Mouse (Mus musculus): ENCODE data around the gene Irgc1.

DNA sequence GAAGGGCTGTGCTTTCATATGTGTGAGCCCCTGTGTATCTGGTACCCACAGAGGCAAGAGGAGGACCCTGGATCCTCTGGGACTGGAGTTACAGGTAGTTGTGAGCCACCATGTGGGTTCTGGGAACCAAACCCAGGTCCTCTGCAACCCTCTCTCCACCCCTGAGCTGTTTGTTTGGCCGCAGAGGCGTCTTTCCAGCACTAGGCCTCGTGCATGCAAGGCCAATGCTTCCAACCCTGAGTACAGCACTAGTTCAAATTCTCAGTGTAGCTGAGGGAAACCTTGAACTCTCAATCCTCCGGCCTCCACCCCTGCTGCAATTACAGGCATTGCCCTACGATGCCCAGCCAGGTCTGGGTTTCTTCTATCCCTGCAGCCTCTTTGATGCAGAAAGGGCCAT, 23.4 kb downstream of the Irgc1 start:
- TF ChIP-seq CTCF (IDR thresholded peaks at IDR 0.05; ENCODE audit: borderline replicate concordance, extremely low read depth, insufficient read depth, insufficient read length) (no peak), POLR2A (IDR thresholded peaks at IDR 0.05; ENCODE audit: borderline replicate concordance, extremely low read depth, insufficient read depth, insufficient read length, poor library complexity, severe bottlenecking) (no peak)

Measured in brain, embryonic 14.5 days (tissue).